Mouse (Mus musculus): ENCODE results near the gene Gstm3. TPM values are rescaled to one million over a fixed set of nuclear protein-coding genes. Genes with fewer than 3 reads are reported as not detected.
"Not testable (repeated sequence)": the region's sequence is repeated elsewhere in the genome, so short reads cannot be mapped to it uniquely, and the experiment has no call there.

Gene Gstm3
- total and polyA plus RNA-seq, 3 experiments = 0.06 TPM; not detected in 2

- Histone ChIP-seq H3K9ac (ENCODE audit: control insufficient read depth, low read depth, low read length, poor library complexity, severe bottlenecking) (no peak overlapping the region), H3K79me2 (ENCODE audit: control insufficient read depth, insufficient read depth, low read length, poor library complexity) (no peaks in the 10 kb centered on the region), H3K4me1 (ENCODE audit: control insufficient read depth in 1 of 2, insufficient read depth in 2 of 2, low read length in 2 of 2) (no peaks in the 10 kb centered on the region), H3K36me3 (ENCODE audit: control insufficient read depth in 1 of 2, insufficient read depth in 2 of 2, low read length in 2 of 2) (no peaks in the 10 kb centered on the region), H3K4me3 (ENCODE audit: control insufficient read depth in 1 of 2, insufficient read depth in 1 of 2, low read depth in 2 of 2, low read length in 2 of 2) (no peak overlapping the region), H3K27ac (ENCODE audit: control insufficient read depth, low read depth, low read length) (no peak overlapping the region), H3K9me3 (replicated peaks; ENCODE audit: insufficient read depth, low read length) (no peaks in the 10 kb centered on the region), H3K27me3 (ENCODE audit: control insufficient read depth in 1 of 2, insufficient read depth in 2 of 2, low read length in 2 of 2) (peaks cover 0 to 3% of the 10 kb centered on the region in 2 experiments; a peak in 3 of 4 replicates)
- TF ChIP-seq USF1 (IDR thresholded peaks at IDR 0.05; ENCODE audit: low read depth, low read length) (no peak), POLR2AphosphoS2 (IDR thresholded peaks at IDR 0.05; ENCODE audit: low read length) (no peak), ETS1 (IDR thresholded peaks at IDR 0.05; ENCODE audit: low read depth, low read length) (no peak), MYB (IDR thresholded peaks at IDR 0.05; ENCODE audit: low read depth, low read length) (no peak), USF2 (IDR thresholded peaks at IDR 0.05; ENCODE audit: borderline replicate concordance in 1 of 2, insufficient read depth in 1 of 2, low read depth in 1 of 2, low read length in 2 of 2) (no peak), ZNF384 (IDR thresholded peaks at IDR 0.05; ENCODE audit: low read depth, low read length) (no peak), ZC3H11A (IDR thresholded peaks at IDR 0.05; ENCODE audit: low read depth, low read length) (no peak), BHLHE40 (IDR thresholded peaks at IDR 0.05; ENCODE audit: borderline replicate concordance, low read depth, low read length) (no peak), ZKSCAN1 (IDR thresholded peaks at IDR 0.05; ENCODE audit: low read depth, low read length) (no peak), TAL1 (IDR thresholded peaks at IDR 0.05; ENCODE audit: low read length) (no peak), MYC (IDR thresholded peaks at IDR 0.05; ENCODE audit: low read depth, low read length) (no peak), EP300 (IDR thresholded peaks at IDR 0.05; ENCODE audit: low read depth in 1 of 2, low read length in 2 of 2) (no peak), MXI1 (IDR thresholded peaks at IDR 0.05; ENCODE audit: low read depth, low read length) (no peak), NRF1 (IDR thresholded peaks at IDR 0.05; ENCODE audit: insufficient read depth, low read depth, low read length, poor library complexity, severe bottlenecking) (no peak), UBTF (IDR thresholded peaks at IDR 0.05; ENCODE audit: borderline replicate concordance, insufficient read depth, low read depth, low read length) (no peak), MAFK (IDR thresholded peaks at IDR 0.05; ENCODE audit: borderline replicate concordance, low read depth, low read length) (no peak)
- DNase-seq (ENCODE audit: low read depth, low spot score) = no peak
Measured at GRCm38 (mm10) chr3:107950531-107950930, 18.6 kb downstream of the Gstm3 start.

DNA sequence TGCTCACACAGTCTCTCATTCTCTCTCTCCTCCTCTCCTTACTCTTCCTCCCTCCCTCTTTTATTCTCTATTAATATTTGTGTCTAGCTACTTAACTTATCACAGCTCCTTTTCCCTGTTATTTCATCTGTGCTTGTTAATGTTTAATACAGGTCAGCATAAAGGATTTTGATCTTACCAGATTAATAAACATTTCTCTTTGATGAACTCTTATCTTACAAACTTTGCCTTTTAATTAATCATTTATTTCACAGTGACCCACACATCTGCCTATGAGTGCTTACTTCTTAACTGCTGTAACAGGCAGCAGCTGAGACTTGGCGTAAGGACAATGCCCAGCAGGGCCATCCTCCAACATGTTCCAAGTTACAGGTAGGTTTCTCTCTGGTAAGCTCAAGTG is 19.6 kb downstream of the Gstm3 start:
- H3K4me1 ChIP-seq (ENCODE audit: control insufficient read depth in 1 of 2, insufficient read depth in 2 of 2, low read length in 2 of 2); H3K27me3 ChIP-seq (ENCODE audit: control insufficient read depth in 1 of 2, insufficient read depth in 2 of 2, low read length in 2 of 2); H3K9me3 ChIP-seq (replicated peaks; ENCODE audit: insufficient read depth, low read length); H3K79me2 ChIP-seq (ENCODE audit: control insufficient read depth, insufficient read depth, low read length, poor library complexity); H3K27ac ChIP-seq (ENCODE audit: control insufficient read depth, low read depth, low read length); H3K4me3 ChIP-seq (ENCODE audit: control insufficient read depth in 1 of 2, insufficient read depth in 1 of 2, low read depth in 2 of 2, low read length in 2 of 2); DNase-seq (ENCODE audit: low read depth, low spot score); H3K36me3 ChIP-seq (ENCODE audit: control insufficient read depth in 1 of 2, insufficient read depth in 2 of 2, low read length in 2 of 2); H3K9ac ChIP-seq (ENCODE audit: control insufficient read depth, low read depth, low read length, poor library complexity, severe bottlenecking): not testable (repeated sequence)
